Mouse (Mus musculus): ENCODE results near the gene Ccdc28b.

DNA sequence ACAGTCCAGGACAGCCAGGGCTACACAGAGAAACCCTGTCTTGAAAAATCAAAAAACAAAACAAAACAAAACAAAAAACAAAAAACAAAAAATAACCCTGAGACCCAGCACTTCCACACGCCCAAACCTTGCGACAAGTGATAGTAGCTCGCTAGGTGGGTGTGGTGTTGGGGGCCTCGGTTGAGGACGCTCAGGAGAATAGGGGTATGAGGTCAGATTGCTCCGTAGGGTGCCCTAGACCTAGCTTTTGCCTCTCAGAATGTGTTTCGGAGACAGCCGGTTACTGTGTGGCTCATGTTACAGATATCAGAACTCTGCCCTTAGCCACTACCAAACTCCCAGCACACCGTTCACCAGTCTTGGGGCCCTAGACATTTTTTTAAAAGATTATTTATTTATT lies 38.0 kb downstream of the Ccdc28b start:
- TF ChIP-seq CTCF (IDR thresholded peaks at IDR 0.05; ENCODE audit: low read depth) (no peak), EP300 (IDR thresholded peaks at IDR 0.05; ENCODE audit: low read depth) (no peak)

All from heart, postnatal 0 days (tissue).